8 mouse cellular contexts compared by ENCODE assay signal in genomic region chr11:3761339-3761738, GRCm38 (mm10).
DNase-seq lines count a peak whose midpoint lies in the region; ATAC-seq and TF ChIP-seq lines count a peak whose summit lies in the region.

No protein-coding gene starts in this region.

- H3K4me2 ChIP-seq in lung, embryonic 16.5 days (ENCODE audit: low read depth, low read length) = peak overlapping the region; percentile 89
- peak overlapping the region; percentile 98 for H3K4me2 ChIP-seq in embryonic facial prominence, embryonic 15.5 days (replicated peaks)

- no peak for ATAC-seq in lung, embryonic 16.5 days (ENCODE audit: low read depth)
- ATAC-seq in embryonic facial prominence, embryonic 15.5 days (ENCODE audit: insufficient number of reproducible peaks, low FRiP score, low TSS enrichment, low read depth) = no peak

- H3K27ac ChIP-seq in lung, embryonic 16.5 days (ENCODE audit: low read length) = no peak overlapping the region
- no peak overlapping the region for H3K27ac ChIP-seq in embryonic facial prominence, embryonic 15.5 days (replicated peaks)
- H3K27ac ChIP-seq in limb, embryonic 10.5 days = peak overlapping the region; percentile 75
- peak overlapping the region; percentile 60; the same call in 1 of the 2 replicates for H3K27ac ChIP-seq in olfactory bulb, adult 2 months (ENCODE audit: insufficient read depth, low read depth, low read length)

- H3K27me3 ChIP-seq in lung, embryonic 16.5 days (ENCODE audit: control insufficient read depth, insufficient read depth, low read depth, low read length) = peaks cover 29% of the 10 kb centered on the region
- peaks cover 38% of the 10 kb centered on the region for H3K27me3 ChIP-seq in embryonic facial prominence, embryonic 15.5 days
- H3K27me3 ChIP-seq in limb, embryonic 10.5 days (ENCODE audit: low read depth, poor library complexity, severe bottlenecking) = peaks cover 64% of the 10 kb centered on the region

- DNase-seq in lung, postnatal 4 days = no peak
- DNase-seq in limb, embryonic 10.5 days (ENCODE audit: low spot score) = no peak
- DNase-seq in urinary bladder, postnatal 10 days (ENCODE audit: low spot score) = no peak
- DNase-seq in thymus, postnatal 14 days = no peak
- no peak for DNase-seq in kidney, adult 9 months

- no peak for TF ChIP-seq CTCF in olfactory bulb, adult 2 months (IDR thresholded peaks at IDR 0.05; ENCODE audit: insufficient read depth, low read depth, low read length)

- H3K9ac ChIP-seq in lung, embryonic 16.5 days (ENCODE audit: low read length) = peak overlapping the region; percentile 45
- peak overlapping the region; percentile 48; the same call in 1 of the 2 replicates for H3K9ac ChIP-seq in embryonic facial prominence, embryonic 15.5 days

- H3K9me3 ChIP-seq in lung, embryonic 16.5 days (ENCODE audit: control insufficient read depth, low read length) = no peaks in the 10 kb centered on the region
- H3K9me3 ChIP-seq in embryonic facial prominence, embryonic 15.5 days (replicated peaks) = no peaks in the 10 kb centered on the region
- no peaks in the 10 kb centered on the region for H3K9me3 ChIP-seq in limb, embryonic 10.5 days (replicated peaks)

- peak overlapping the region; percentile 55 for H3K4me3 ChIP-seq in lung, embryonic 16.5 days (ENCODE audit: low read length)
- H3K4me3 ChIP-seq in embryonic facial prominence, embryonic 15.5 days (replicated peaks) = peak overlapping the region; percentile 59
- peak overlapping the region; percentile 68 for H3K4me3 ChIP-seq in limb, embryonic 10.5 days
- H3K4me3 ChIP-seq in olfactory bulb, adult 2 months (ENCODE audit: insufficient read depth, low read depth, low read length) = peak overlapping the region; percentile 89

- H3K36me3 ChIP-seq in lung, embryonic 16.5 days (ENCODE audit: control insufficient read depth, insufficient read depth, low read length) = no peaks in the 10 kb centered on the region
- H3K36me3 ChIP-seq in embryonic facial prominence, embryonic 15.5 days = no peaks in the 10 kb centered on the region
- no peaks in the 10 kb centered on the region for H3K36me3 ChIP-seq in limb, embryonic 10.5 days

- WGBS in lung, embryonic 16.5 days = 14% methylated on average over 11 of the region's 11 CpGs
- 11% methylated on average over 11 of the region's 11 CpGs for WGBS in embryonic facial prominence, embryonic 15.5 days
- 5% methylated on average over 11 of the region's 11 CpGs for WGBS in limb, embryonic 10.5 days
- 19% methylated on average over 11 of the region's 11 CpGs for WGBS in olfactory bulb, adult 2 months

- no peak for TF ChIP-seq POLR2A in olfactory bulb, adult 2 months (IDR thresholded peaks at IDR 0.05; ENCODE audit: insufficient read depth, low read depth, low read length)

- H3K4me1 ChIP-seq in lung, embryonic 16.5 days (replicated peaks; ENCODE audit: control insufficient read depth, insufficient read depth, low read length) = no peaks in the 10 kb centered on the region
- peaks cover 11% of the 10 kb centered on the region for H3K4me1 ChIP-seq in embryonic facial prominence, embryonic 15.5 days
- H3K4me1 ChIP-seq in limb, embryonic 10.5 days = peaks cover 18% of the 10 kb centered on the region
- H3K4me1 ChIP-seq in olfactory bulb, adult 2 months (ENCODE audit: control insufficient read depth, insufficient read depth, low read length) = peaks cover 16% of the 10 kb centered on the region

Comparison
In these comparisons a context has a peak if more than half of its experiments do, and no peak if none do; other contexts are left out.
1. H3K27ac ChIP-seq: peak in limb, embryonic 10.5 days (single experiment) and olfactory bulb, adult 2 months (single experiment); none in lung, embryonic 16.5 days (single experiment) and embryonic facial prominence, embryonic 15.5 days (single experiment).
2. Peak in every context shown above with its lines, with median percentiles within 50 percentile points of each other: H3K4me3 ChIP-seq.